Mouse (Mus musculus) limb, embryonic 14.5 days (tissue): ENCODE results near the gene Fes. TPM values are rescaled to one million over a fixed set of nuclear protein-coding genes. Genes with fewer than 3 reads are reported as not detected.

Experiments
- ATAC-seq: fragments of 200-750 bp; cut with Nextera tagmentation; 2 replicates; pipeline ENCODE4 v1.8.0; 2017; ENCODE audit warnings: low read depth, moderate number of reproducible peaks, moderate TSS enrichment; ENCODE audit not compliant: low FRiP score
- DNase-seq: peaks from one replicate; pipeline ENCODE4 v3.0.0-alpha.2; 2015; ENCODE audit warnings: low spot score
- H3K27ac ChIP-seq: fragments of 300-500 bp; sonication (generic); replicated peaks from 2 replicates; pipeline ENCODE4 v1.5.1; 2014; ENCODE audit warnings: low read depth, mild to moderate bottlenecking, low read length, moderate library complexity, mixed read lengths
- H3K27me3 ChIP-seq: fragments of 300-500 bp; sonication (generic); 2 replicates; pipeline ENCODE4 v1.6.1; 2014; ENCODE audit warnings: low read length, mixed read lengths; ENCODE audit not compliant: control insufficient read depth, insufficient read depth
- H3K36me3 ChIP-seq: fragments of 300-500 bp; sonication (generic); 2 replicates; pipeline ENCODE4 v1.6.1; 2014; ENCODE audit warnings: mild to moderate bottlenecking, low read length, moderate library complexity, mixed read lengths; ENCODE audit not compliant: control insufficient read depth, insufficient read depth
- H3K4me1 ChIP-seq: fragments of 300-500 bp; sonication (generic); 2 replicates; pipeline ENCODE4 v1.6.1; 2014; ENCODE audit warnings: antibody characterized with exemption, low read length, mixed read lengths; ENCODE audit not compliant: control insufficient read depth, insufficient read depth
- H3K4me2 ChIP-seq: fragments of 300-500 bp; sonication (generic); replicated peaks from 2 replicates; pipeline ENCODE4 v1.6.1; 2014; ENCODE audit warnings: low read depth, mild to moderate bottlenecking, low read length, moderate library complexity; ENCODE audit not compliant: severe bottlenecking
- H3K4me3 ChIP-seq: fragments of 300-500 bp; sonication (generic); replicated peaks from 2 replicates; pipeline ENCODE4 v1.5.1; 2014; ENCODE audit warnings: low read length
- H3K9ac ChIP-seq: fragments of 300-500 bp; sonication (generic); 2 replicates; pipeline ENCODE4 v1.6.1; 2014; ENCODE audit warnings: mild to moderate bottlenecking, low read depth, low read length, moderate library complexity; ENCODE audit not compliant: severe bottlenecking
- H3K9me3 ChIP-seq: fragments of 300-500 bp; sonication (generic); 2 replicates; pipeline ENCODE4 v1.6.1; 2016; ENCODE audit warnings: low read length; ENCODE audit not compliant: control insufficient read depth
- POLR2A ChIP-seq: fragments of 200-500 bp; IDR thresholded peaks from 2 replicates; pipeline ENCODE4 v1.8.0; 2012; ENCODE audit warnings: inconsistent platforms, mild to moderate bottlenecking, moderate library complexity, borderline replicate concordance; ENCODE audit not compliant: insufficient read depth, insufficient read length; ENCODE audit errors: extremely low read depth
- WGBS: fragments of 180-500 bp; shearing (Covaris S2); extraction: QIAGEN DNeasy Blood & Tissue Kit; methylation state at CpG from one replicate; pipeline ENCODE4 v1.1.7; 2014; 5-methylcytosine and 5-hydroxymethylcytosine counted together
- polyA plus RNA-seq, 2 experiments: library from polyadenylated mRNA; depleted of rRNA in 1 of 2; stranded (reverse) in 1 of 2; unstranded in 1 of 2; fragments of >200 nt; fragmentation: Nextera tagmentation in 1 of 2; extraction: Ambion mirVana in 1 of 2; gene quantifications; 2 replicates each; pipeline versions ENCODE4 v1.2.1 to v1.2.3; 2012 to 2014

The Fes gene
- polyA plus RNA-seq, 2 experiments, result 12.6 to 23.5 TPM

DNA sequence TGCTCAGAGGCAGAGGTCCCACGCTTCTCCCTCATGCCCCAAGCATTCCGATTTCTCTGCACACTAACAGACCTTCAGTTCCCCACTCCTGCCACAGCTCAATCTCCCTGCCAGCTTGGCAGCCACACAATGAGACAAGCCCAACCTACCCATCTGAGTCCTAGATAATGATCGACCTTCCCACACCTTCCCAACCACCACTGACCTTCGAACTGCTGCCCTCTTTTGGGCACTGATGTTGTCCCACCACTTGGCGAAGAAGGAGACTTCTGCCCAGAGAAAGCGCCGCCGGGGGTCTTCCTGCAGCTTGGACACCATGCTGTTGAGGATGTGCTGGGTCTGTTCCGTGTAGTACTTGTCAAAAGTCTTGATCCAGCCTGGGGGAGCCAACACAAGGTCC lies 19.7 kb downstream of the Fes start:
- TF ChIP-seq POLR2A, result no peak
- no peaks in the 10 kb centered on the region for H3K27me3 ChIP-seq
- no peak overlapping the region for H3K4me3 ChIP-seq
- H3K4me2 ChIP-seq, result no peak overlapping the region
- peaks cover 12% of the 10 kb centered on the region for H3K4me1 ChIP-seq
- no peak for ATAC-seq
- no peak overlapping the region for H3K27ac ChIP-seq
- peaks cover 49% of the 10 kb centered on the region for H3K36me3 ChIP-seq
- no peaks in the 10 kb centered on the region for H3K9me3 ChIP-seq
- WGBS, result 91% methylated on average over 9 of the region's 9 CpGs
- no peak for DNase-seq
- no peak overlapping the region for H3K9ac ChIP-seq

DNA sequence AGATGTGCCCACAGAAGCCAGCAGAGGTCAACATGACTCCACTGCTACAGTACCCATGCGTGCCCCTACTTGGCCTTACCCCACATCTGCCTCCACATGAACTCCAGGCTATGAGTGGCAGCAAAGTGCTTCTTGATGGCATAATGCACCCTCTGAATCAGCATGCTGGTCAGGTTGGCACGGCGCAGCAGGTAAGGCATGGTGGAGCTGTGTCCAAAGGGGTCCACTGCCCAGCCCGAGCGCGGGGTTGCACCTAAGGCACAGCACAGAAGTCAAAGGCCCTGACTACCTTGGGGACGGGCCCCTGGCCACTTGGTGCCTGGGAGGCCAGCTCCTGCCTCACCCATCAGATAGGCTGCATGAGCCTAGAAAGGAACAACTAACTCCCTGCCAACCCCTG lies 20.5 kb downstream of the Fes start:
- Histone ChIP-seq H3K4me3 (no peak overlapping the region), H3K4me2 (no peak overlapping the region), H3K4me1 (peaks cover 12% of the 10 kb centered on the region), H3K27me3 (no peaks in the 10 kb centered on the region), H3K36me3 (peaks cover 57% of the 10 kb centered on the region), H3K27ac (no peak overlapping the region), H3K9me3 (no peaks in the 10 kb centered on the region), H3K9ac (no peak overlapping the region)
- no peak for DNase-seq
- WGBS, result 98% methylated on average over 7 of the region's 7 CpGs
- no peak for TF ChIP-seq POLR2A
- no peak for ATAC-seq

DNA sequence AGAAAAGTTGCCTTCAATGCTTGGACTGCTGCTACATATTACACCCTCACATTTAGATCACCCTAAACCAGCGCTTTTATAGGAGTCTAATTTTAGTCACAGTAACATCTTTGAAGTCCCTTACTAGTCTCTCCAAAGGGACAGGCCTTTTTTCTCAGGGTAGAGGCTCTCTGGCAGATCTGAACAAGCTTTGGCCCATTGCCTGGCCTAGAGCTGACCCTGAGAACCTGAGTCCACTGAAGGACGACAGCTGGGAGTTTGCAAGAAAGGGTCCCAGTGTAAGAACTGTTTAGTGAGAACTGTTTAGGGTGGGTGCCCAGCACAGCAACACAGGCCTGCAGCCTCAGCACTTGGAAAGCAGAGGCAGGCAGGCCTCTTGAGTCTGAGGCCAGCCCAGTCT lies 22.0 kb downstream of the Fes start:
- no peak overlapping the region for H3K27ac ChIP-seq
- peaks cover 66% of the 10 kb centered on the region for H3K36me3 ChIP-seq
- H3K9me3 ChIP-seq, result no peaks in the 10 kb centered on the region
- no peak overlapping the region for H3K4me2 ChIP-seq
- DNase-seq (no peak), ATAC-seq (no peak)
- H3K4me3 ChIP-seq, result no peak overlapping the region
- H3K4me1 ChIP-seq, result peaks cover 12% of the 10 kb centered on the region
- TF ChIP-seq POLR2A, result no peak
- no peak overlapping the region for H3K9ac ChIP-seq
- no peaks in the 10 kb centered on the region for H3K27me3 ChIP-seq
- WGBS, result 88% methylated on average over 2 of the region's 2 CpGs

DNA sequence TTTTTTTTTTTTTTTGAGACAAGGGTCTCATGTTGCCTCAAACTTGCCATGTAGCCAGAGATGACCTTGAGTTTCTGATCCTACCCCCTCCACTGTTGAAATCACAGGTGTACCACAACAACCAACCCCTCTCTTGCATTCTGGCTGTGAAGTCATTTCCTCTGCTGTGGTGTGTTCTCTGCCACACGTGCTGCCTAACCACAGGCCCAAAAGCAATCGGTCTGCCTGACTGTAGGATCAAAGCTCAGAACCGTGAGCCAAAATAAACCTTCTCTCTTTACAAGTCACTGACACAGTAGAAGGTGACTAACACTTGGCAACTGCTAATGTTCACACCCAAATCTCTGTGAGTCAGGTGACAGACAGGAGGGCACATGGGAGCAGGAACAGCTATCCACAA lies 27.3 kb downstream of the Fes start:
- Histone ChIP-seq H3K4me2 (no peak overlapping the region), H3K4me3 (no peak overlapping the region), H3K36me3 (peaks cover 82% of the 10 kb centered on the region), H3K9me3 (no peaks in the 10 kb centered on the region), H3K27me3 (no peaks in the 10 kb centered on the region), H3K27ac (no peak overlapping the region), H3K9ac (no peak overlapping the region), H3K4me1 (no peaks in the 10 kb centered on the region)
- no peak for TF ChIP-seq POLR2A
- ATAC-seq (no peak), DNase-seq (no peak)
- 57% methylated on average over 3 of the region's 3 CpGs for WGBS

DNA sequence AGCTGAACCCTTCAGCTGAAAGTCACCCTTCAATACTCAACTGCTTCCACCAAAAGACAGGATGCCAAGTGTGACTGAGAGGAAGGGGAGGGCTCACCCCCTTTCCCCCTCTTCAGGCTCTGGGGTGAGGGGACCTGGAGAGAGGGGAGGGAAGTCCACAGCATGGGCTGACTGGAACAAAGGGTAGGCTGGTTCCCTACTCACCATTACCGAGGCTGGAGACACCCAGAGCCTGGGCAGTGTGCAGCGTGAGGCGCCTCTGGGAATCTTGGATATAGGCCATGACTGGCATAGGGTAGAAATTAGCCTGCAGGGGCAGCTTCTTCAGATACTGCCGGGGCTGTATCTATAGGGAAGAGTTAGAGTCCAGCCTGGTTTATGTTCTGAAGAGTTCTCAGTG lies 29.7 kb downstream of the Fes start:
- H3K4me2 ChIP-seq, result no peak overlapping the region
- H3K9ac ChIP-seq, result no peak overlapping the region
- no peak for ATAC-seq
- H3K4me3 ChIP-seq, result no peak overlapping the region
- no peak for DNase-seq
- no peaks in the 10 kb centered on the region for H3K4me1 ChIP-seq
- H3K36me3 ChIP-seq, result peaks cover 81% of the 10 kb centered on the region
- no peaks in the 10 kb centered on the region for H3K27me3 ChIP-seq
- no peaks in the 10 kb centered on the region for H3K9me3 ChIP-seq
- H3K27ac ChIP-seq, result no peak overlapping the region
- 80% methylated on average over 4 of the region's 4 CpGs for WGBS
- TF ChIP-seq POLR2A, result no peak

DNA sequence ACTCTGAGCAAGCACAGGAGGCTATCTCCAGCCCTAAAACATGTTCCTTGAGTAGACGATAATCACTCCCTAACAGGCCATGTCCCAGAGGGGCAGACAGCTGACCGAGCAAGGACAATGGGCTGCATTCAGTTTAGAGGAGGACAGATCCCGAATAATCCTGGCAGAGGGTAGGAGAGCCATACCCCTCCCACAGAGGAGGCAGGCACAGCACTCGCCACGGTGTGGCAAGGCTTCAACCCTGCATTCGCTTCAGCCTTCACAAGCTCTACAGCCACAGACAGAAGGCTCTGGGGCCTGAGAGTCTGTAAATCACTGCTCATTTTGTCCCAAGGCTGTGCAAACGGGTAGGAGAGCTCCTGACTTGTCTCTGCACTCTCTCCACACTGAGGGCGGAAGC lies 30.6 kb downstream of the Fes start:
- Histone ChIP-seq H3K9ac (no peak overlapping the region), H3K4me3 (no peak overlapping the region), H3K36me3 (peaks cover 81% of the 10 kb centered on the region), H3K4me1 (no peaks in the 10 kb centered on the region), H3K4me2 (no peak overlapping the region), H3K9me3 (no peaks in the 10 kb centered on the region), H3K27me3 (no peaks in the 10 kb centered on the region), H3K27ac (no peak overlapping the region)
- ATAC-seq (peak; percentile 42; the same call in 1 of the 2 replicates), DNase-seq (no peak)
- no peak for TF ChIP-seq POLR2A
- WGBS, result 84% methylated on average over 8 of the region's 8 CpGs
